Mouse (Mus musculus) skeletal muscle tissue, adult 2 months (tissue): ENCODE data around the gene Qk.

Source experiments
- DNase-seq: peaks from one replicate; pipeline ENCODE4 v3.0.0-alpha.2; 2012; ENCODE audit warnings: low read depth, low spot score

Gene Qk

GRCm38 (mm10) chr17:10319685-10320455 lies at the start of gene Qk:
Gene Qk (minus strand): TSS chr17:10319854.
- peak; percentile 98 for DNase-seq

- DNase-seq, result no peak
These were observed 47.4 kb upstream of the Qk start for GRCm38 (mm10) chr17:10367044-10367443.

GRCm38 (mm10) chr17:10366577-10366976 lies 46.9 kb upstream of the Qk start:
- no peak for DNase-seq

- DNase-seq, result no peak
These were observed 46.1 kb upstream of the Qk start for GRCm38 (mm10) chr17:10365501-10366482.

GRCm38 (mm10) chr17:10363151-10363550 lies 43.5 kb upstream of the Qk start:
- no peak for DNase-seq

GRCm38 (mm10) chr17:10361882-10362291 lies 42.2 kb upstream of the Qk start:
- no peak for DNase-seq

GRCm38 (mm10) chr17:10360738-10361137 lies 41.1 kb upstream of the Qk start:
- DNase-seq, result no peak

GRCm38 (mm10) chr17:10359466-10359865 lies 39.8 kb upstream of the Qk start:
- DNase-seq, result no peak

- DNase-seq, result no peak
These were observed 37.7 kb upstream of the Qk start for GRCm38 (mm10) chr17:10357348-10357747.

- DNase-seq, result no peak
These were observed 36.6 kb upstream of the Qk start for GRCm38 (mm10) chr17:10356294-10356693.

- DNase-seq, result no peak
These were observed 36.1 kb upstream of the Qk start for GRCm38 (mm10) chr17:10355746-10356145.

- DNase-seq, result no peak
These were observed 18.6 kb upstream of the Qk start for GRCm38 (mm10) chr17:10338286-10338685.

- no peak for DNase-seq
These were observed 16.9 kb upstream of the Qk start for GRCm38 (mm10) chr17:10336558-10336957.

- DNase-seq, result peak; percentile 51
These were observed 16.3 kb upstream of the Qk start for GRCm38 (mm10) chr17:10335809-10336499.

GRCm38 (mm10) chr17:10334957-10335690 lies 15.5 kb upstream of the Qk start:
- peak; percentile 50 for DNase-seq

- DNase-seq, result no peak
These were observed 14.8 kb upstream of the Qk start for GRCm38 (mm10) chr17:10334481-10334880.

GRCm38 (mm10) chr17:10333321-10333720 lies 13.7 kb upstream of the Qk start:
- DNase-seq, result no peak

- DNase-seq, result no peak
These were observed 12.5 kb upstream of the Qk start for GRCm38 (mm10) chr17:10332127-10332526.

- no peak for DNase-seq
These were observed 9.8 kb upstream of the Qk start for GRCm38 (mm10) chr17:10329461-10329860.

GRCm38 (mm10) chr17:10328544-10329100 lies 9.0 kb upstream of the Qk start:
- DNase-seq, result no peak
